Mouse (Mus musculus) cerebellum, adult 2 months (tissue): ENCODE data around the gene Sord.

Experiments
- CTCF ChIP-seq: fragments of 200-500 bp; IDR thresholded peaks from 2 replicates; pipeline ENCODE4 v1.5.1; 2011; ENCODE audit warnings: low read depth, mild to moderate bottlenecking, control low read depth, low read length, moderate library complexity, borderline replicate concordance; ENCODE audit not compliant: insufficient read depth
- POLR2A ChIP-seq: fragments of 200-500 bp; IDR thresholded peaks from 2 replicates; pipeline ENCODE4 v1.6.1; 2011; ENCODE audit warnings: low read length, control low read depth, borderline replicate concordance; ENCODE audit not compliant: insufficient read depth

DNA sequence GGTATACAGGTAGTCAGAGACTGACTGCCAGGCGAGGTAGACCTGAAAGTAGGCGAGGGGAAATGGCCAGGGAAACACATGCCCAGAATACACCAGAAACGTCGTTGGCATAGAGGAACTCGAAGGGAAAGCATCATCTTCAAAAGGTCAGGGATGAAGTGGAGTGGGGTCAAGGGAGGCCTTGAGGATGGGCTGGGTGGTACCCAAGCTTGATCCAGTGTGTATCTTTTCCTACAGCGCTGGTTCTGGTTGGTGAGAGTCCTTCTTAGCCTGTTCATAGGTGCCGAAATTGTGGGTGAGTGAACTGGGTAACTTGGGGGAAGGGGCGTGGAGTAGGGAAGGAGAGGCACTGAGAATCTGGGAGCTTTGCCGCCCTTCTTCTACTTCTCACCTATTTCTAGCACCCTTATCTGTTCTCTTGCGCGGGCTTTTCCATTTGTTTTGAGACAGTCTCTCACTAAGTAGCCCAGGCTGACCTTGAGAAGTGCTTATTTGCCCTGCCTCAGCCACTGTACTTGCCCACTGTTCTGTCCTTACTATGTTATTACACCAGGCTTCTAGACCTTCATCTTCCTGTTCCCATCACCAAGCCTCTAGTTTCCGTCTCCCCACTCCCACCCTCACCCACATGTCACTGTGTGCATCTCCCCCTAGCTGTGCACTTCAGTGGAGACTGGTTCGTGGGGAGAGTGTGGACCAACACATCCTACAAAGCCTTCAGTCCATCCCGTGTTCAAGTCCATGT lies 65.5 kb downstream of the Sord start:
- TF ChIP-seq POLR2A (no peak), CTCF (no peak)
